Mouse (Mus musculus) forebrain, embryonic 14.5 days (tissue): ENCODE measurements around the gene Ifitm10. TPM values are rescaled to one million over a fixed set of nuclear protein-coding genes. Genes with fewer than 3 reads are reported as not detected.

ENCODE experiments used
- ATAC-seq: fragments of 200-750 bp; cut with Nextera tagmentation; 2 replicates; pipeline ENCODE4 v1.8.0; 2017; ENCODE audit warnings: mild to moderate bottlenecking, moderate library complexity
- DNase-seq: peaks from one replicate; pipeline ENCODE4 v3.0.0-alpha.2; 2015; ENCODE audit warnings: low spot score
- H3K27ac ChIP-seq: fragments of 300-500 bp; sonication (generic); 2 replicates; pipeline ENCODE4 v1.5.1; 2014; ENCODE audit warnings: low read depth, mild to moderate bottlenecking, control low read depth, low read length, moderate library complexity
- H3K27me3 ChIP-seq: fragments of 300-500 bp; sonication (generic); replicated peaks from 2 replicates; pipeline ENCODE4 v1.6.1; 2014; ENCODE audit warnings: low read length, control low read depth, mixed read lengths; ENCODE audit not compliant: control insufficient read depth, insufficient read depth
- H3K36me3 ChIP-seq: fragments of 300-500 bp; sonication (generic); 2 replicates; pipeline ENCODE4 v1.6.1; 2014; ENCODE audit warnings: low read length, control low read depth; ENCODE audit not compliant: control insufficient read depth, insufficient read depth
- H3K4me1 ChIP-seq: fragments of 300-500 bp; sonication (generic); 2 replicates; pipeline ENCODE4 v1.6.1; 2014; ENCODE audit warnings: antibody characterized with exemption, low read length, control low read depth; ENCODE audit not compliant: control insufficient read depth, insufficient read depth
- H3K4me2 ChIP-seq: fragments of 300-500 bp; sonication (generic); 2 replicates; pipeline ENCODE4 v1.6.1; 2014; ENCODE audit warnings: mild to moderate bottlenecking, control low read depth, low read length
- H3K4me3 ChIP-seq: fragments of 300-500 bp; sonication (generic); 2 replicates; pipeline ENCODE4 v1.5.1; 2014; ENCODE audit warnings: low read depth, low read length, control low read depth
- H3K9ac ChIP-seq: fragments of 300-500 bp; sonication (generic); 2 replicates; pipeline ENCODE4 v1.6.1; 2014; ENCODE audit warnings: mild to moderate bottlenecking, low read length, control low read depth, moderate library complexity
- H3K9me3 ChIP-seq: fragments of 300-500 bp; sonication (generic); replicated peaks from 2 replicates; pipeline ENCODE4 v1.6.1; 2016; ENCODE audit warnings: low read length, control low read depth, mixed read lengths; ENCODE audit not compliant: control insufficient read depth
- WGBS: fragments of 180-500 bp; shearing (Covaris S2); extraction: QIAGEN DNeasy Blood & Tissue Kit; methylation state at CpG from one replicate; pipeline ENCODE4 v1.1.7; 2014; 5-methylcytosine and 5-hydroxymethylcytosine counted together
- polyA plus RNA-seq: library from polyadenylated mRNA; unstranded; fragments of >200 nt; fragmentation: Nextera tagmentation; extraction: Ambion mirVana; gene quantifications from 2 replicates; pipeline ENCODE4 v1.2.1, GENCODE M21; 2014

The Ifitm10 gene
- polyA plus RNA-seq, 1 experiment from 2014 or later, result 1.9 TPM

DNA sequence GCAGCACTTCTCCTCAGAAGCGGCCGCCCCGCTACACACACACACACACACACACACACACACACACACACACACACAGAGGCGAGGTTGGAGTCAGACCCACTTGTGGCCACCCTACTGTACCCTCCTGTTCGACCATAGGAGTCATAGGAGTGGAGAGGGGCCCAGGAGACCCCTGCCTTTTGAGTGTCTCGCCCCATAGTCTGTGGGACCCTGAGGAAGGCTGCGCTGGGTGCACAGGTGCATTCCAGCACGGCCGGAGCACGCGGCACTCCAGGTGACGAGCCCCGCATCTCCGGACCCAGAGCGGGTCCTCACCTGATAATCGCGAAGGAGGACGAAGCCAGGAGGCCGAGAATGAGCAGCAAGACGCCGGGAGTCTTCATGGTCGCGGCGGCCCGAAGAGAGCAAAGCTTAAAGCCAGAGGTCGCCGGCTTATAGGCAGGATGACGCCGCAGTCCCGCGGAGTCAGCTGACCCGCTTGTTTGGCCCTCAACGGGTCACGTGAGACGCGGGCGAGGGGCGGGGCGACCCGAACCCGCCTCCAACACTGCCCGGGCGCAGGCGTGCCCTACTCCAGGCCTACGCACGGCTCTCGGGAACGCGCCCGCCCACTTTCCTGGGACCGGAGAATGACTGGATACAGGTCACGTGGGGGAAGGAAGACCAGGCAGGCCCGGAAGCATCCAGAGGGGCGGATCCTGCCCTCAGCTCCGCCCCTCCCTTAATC is 14.0 kb upstream of the Ifitm10 start, which contains the start of gene Ctsd:
Gene Ctsd, minus strand, starts transcription at position 620 of the 730 bp plus-strand sequence.
- WGBS, result under 1% methylated on average over 47 of the region's 55 CpGs
- ATAC-seq, result peak; percentile 98
- DNase-seq, result peak; percentile 98
- H3K36me3 ChIP-seq, result peaks cover 28% of the 10 kb centered on the region
- H3K4me3 ChIP-seq, result peak within 1 kb of the TSS; percentile 81
- no peaks in the 10 kb centered on the region for H3K27me3 ChIP-seq
- H3K9ac ChIP-seq, result peak within 1 kb of the TSS; percentile 90
- peak within 1 kb of the TSS; percentile 83 for H3K4me2 ChIP-seq
- H3K4me1 ChIP-seq, result peaks cover 13% of the 10 kb centered on the region
- no peaks in the 10 kb centered on the region for H3K9me3 ChIP-seq
- peak within 1 kb of the TSS; percentile 58; the same call in 1 of the 2 replicates for H3K27ac ChIP-seq

DNA sequence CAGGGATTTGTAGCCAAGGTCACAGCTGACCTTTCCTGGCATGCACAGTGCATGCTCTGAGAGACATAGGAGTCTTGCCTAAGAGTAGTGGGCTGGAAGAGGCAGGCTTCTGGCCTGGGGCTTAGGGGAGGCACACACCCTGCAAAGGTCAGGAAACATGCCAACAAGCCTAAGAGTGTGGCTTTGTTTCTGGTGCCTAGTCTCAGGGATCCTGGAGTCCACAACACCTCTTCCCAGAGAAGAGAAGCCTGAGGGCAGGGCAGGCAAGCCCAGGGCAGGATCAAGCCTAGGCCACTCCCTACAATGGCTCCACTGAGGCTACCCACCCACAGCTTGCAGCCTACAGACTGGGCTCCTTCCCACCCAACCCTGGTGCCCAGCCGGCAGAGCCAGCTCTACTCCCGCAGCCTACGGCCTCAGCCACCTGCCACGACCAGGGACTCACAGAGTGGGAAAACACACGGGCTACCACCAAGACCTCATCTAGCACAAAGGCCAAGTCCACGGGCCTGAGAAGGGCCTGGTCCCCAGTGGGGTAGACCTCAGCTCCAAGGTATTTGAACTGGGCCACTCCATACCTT is 13.2 kb upstream of the Ifitm10 start:
- DNase-seq, result no peak
- Histone ChIP-seq H3K9me3 (no peaks in the 10 kb centered on the region), H3K4me2 (peak overlapping the region; percentile 83), H3K27me3 (no peaks in the 10 kb centered on the region), H3K27ac (0 out of 2 replicates have a peak overlapping the region, but pooled peaks have one; percentile 15), H3K36me3 (peaks cover 37% of the 10 kb centered on the region), H3K4me3 (peak overlapping the region; percentile 81), H3K4me1 (peaks cover 13% of the 10 kb centered on the region), H3K9ac (peak overlapping the region; percentile 90)
- no peak for ATAC-seq
- WGBS, result 63% methylated on average over 6 of the region's 6 CpGs

DNA sequence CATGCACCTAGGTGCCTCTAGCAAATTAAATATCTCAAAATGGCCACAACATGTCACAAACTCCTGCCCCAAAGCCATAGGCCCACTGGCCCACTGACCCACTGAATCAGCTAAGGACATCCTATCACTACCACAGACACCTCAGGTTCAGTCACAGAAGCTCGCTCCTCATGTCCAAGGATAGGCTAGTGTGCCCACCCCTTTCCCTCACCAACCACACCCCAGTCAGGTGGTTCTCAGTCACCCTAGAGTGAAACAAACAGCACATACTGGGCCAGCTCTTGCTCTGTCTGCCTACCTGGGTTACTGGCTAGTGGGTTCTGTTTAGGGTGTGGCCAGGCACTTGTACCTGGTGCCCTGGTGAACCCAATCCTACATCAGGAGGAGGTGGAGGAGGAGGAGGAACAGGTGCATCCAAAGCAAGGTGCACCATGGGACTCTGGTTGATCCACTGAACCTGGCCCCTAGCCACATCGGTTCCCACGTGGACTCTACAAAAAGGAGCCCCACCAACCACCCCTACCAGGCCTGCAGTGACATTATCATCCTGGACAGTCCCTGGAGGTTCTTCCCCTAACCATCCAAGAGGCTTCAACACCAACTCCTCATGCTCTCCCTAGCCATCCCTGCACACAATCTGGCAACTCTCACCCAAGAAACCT is 12.3 kb upstream of the Ifitm10 start:
- Histone ChIP-seq H3K27me3 (no peaks in the 10 kb centered on the region), H3K36me3 (peaks cover 45% of the 10 kb centered on the region), H3K4me1 (peaks cover 13% of the 10 kb centered on the region), H3K4me3 (no peak overlapping the region), H3K27ac (no peak overlapping the region), H3K4me2 (peak overlapping the region; percentile 83), H3K9me3 (no peaks in the 10 kb centered on the region), H3K9ac (peak overlapping the region; percentile 90; the same call in 1 of the 2 replicates)
- ATAC-seq, result no peak
- WGBS, result 92% methylated on average over 3 of the region's 3 CpGs
- no peak for DNase-seq

DNA sequence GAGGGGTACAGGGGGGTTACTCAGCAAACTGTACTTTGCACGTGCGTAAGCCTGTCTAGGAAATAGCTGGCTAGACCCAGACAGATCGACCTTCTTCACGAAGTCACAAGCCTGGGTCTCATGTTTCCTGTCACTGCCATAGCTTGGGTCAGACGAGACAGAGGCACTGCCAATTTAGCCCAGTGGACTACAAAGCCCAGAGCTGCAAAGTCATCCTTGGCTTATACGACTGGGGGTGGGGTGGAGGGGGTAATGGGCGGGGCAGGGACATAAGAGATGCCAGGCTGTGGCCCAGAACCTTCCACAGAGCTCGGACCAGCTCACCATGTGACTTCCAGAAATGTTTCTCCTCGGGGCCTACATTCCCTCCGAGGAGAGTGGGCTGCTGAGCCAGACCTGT is 10.8 kb upstream of the Ifitm10 start:
- H3K27me3 ChIP-seq, result no peaks in the 10 kb centered on the region
- H3K27ac ChIP-seq, result no peak overlapping the region
- ATAC-seq (no peak), DNase-seq (no peak)
- H3K36me3 ChIP-seq, result peaks cover 61% of the 10 kb centered on the region
- H3K4me2 ChIP-seq, result no peak overlapping the region
- peaks cover 13% of the 10 kb centered on the region for H3K4me1 ChIP-seq
- no peak overlapping the region for H3K4me3 ChIP-seq
- H3K9me3 ChIP-seq, result no peaks in the 10 kb centered on the region
- WGBS, result 87% methylated on average over 10 of the region's 10 CpGs
- H3K9ac ChIP-seq, result no peak overlapping the region

DNA sequence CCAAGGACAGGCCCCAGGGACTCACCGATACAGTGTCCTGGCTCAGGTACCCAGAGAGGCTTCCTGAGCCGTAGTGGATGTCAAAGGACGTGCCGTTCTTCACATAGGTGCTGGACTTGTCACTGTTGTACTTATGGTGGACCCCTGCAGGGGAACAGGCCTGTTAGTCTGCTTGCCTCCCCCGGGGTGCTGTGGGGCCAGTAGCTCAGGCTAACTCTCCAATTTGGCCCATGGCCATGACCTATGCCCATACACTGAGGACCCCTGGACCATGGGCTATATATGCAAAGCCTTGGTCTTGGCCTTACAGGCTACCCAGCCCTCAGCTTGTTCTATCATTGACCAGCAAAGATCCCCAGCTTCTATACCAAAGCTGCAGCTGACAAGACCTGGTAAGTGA is 9.0 kb upstream of the Ifitm10 start, which contains the start of gene Gm49369:
Gene Gm49369, minus strand, starts transcription at position 101 of the 400 bp plus-strand sequence.
- H3K9me3 ChIP-seq, result no peaks in the 10 kb centered on the region
- H3K4me3 ChIP-seq, result no peak within 1 kb of the TSS
- DNase-seq (no peak), ATAC-seq (no peak)
- no peak within 1 kb of the TSS for H3K9ac ChIP-seq
- H3K4me2 ChIP-seq, result no peak within 1 kb of the TSS
- H3K27ac ChIP-seq, result no peak within 1 kb of the TSS
- no peaks in the 10 kb centered on the region for H3K27me3 ChIP-seq
- peaks cover 78% of the 10 kb centered on the region for H3K36me3 ChIP-seq
- peaks cover 10% of the 10 kb centered on the region for H3K4me1 ChIP-seq
- WGBS, result 96% methylated on average over 5 of the region's 5 CpGs

DNA sequence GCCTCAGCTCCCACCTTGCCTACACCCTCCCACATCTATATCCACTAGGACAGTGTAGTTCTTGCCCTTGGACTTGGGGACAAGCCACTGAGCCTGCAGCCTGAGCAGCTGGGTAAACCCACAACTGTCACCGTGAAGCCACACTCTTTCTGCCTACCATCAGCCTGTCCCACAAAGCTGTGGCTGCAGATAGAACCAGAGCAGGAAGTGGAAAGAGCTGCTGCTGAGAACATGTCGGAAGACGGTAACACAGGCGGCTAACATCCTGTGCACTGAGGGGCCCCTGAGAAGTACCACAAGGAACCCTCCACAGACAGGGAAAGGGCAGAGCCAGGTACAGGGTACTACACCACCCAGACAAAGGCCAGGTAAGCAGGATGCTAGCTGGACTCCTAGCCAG is 7.6 kb upstream of the Ifitm10 start:
- WGBS, result 96% methylated on average over 4 of the region's 4 CpGs
- no peaks in the 10 kb centered on the region for H3K27me3 ChIP-seq
- no peak overlapping the region for H3K4me2 ChIP-seq
- DNase-seq (no peak), ATAC-seq (no peak)
- peaks cover 89% of the 10 kb centered on the region for H3K36me3 ChIP-seq
- H3K4me3 ChIP-seq, result no peak overlapping the region
- no peaks in the 10 kb centered on the region for H3K9me3 ChIP-seq
- H3K4me1 ChIP-seq, result peaks cover under 1% of the 10 kb centered on the region; the same call in 1 of the 2 replicates
- H3K9ac ChIP-seq, result no peak overlapping the region
- H3K27ac ChIP-seq, result no peak overlapping the region

DNA sequence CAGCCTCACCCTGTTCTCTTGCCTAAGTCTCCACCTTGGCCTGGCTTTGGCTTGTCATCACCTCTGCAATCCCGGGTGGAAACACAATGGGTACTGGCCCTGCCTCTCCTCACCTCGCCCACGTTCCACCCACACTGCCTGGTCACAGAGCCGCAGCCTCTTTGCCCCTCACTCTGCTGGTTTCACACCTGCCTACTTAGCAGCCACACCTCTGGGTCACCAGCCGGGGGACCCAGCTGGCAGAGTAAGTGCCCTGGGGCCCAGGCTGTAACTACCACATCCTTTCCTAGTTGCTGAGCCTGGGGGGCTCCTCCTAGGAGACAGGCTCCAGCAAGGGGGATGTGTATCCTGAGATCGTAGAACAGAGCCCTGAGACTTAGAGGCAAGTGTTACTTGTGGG is 5.6 kb upstream of the Ifitm10 start:
- Histone ChIP-seq H3K27me3 (no peaks in the 10 kb centered on the region), H3K4me1 (no peaks in the 10 kb centered on the region), H3K4me2 (no peak overlapping the region), H3K9ac (no peak overlapping the region), H3K27ac (no peak overlapping the region), H3K36me3 (peaks cover 84% of the 10 kb centered on the region), H3K4me3 (no peak overlapping the region), H3K9me3 (no peaks in the 10 kb centered on the region)
- ATAC-seq, result no peak
- no peak for DNase-seq
- WGBS, result 91% methylated on average over 6 of the region's 6 CpGs

DNA sequence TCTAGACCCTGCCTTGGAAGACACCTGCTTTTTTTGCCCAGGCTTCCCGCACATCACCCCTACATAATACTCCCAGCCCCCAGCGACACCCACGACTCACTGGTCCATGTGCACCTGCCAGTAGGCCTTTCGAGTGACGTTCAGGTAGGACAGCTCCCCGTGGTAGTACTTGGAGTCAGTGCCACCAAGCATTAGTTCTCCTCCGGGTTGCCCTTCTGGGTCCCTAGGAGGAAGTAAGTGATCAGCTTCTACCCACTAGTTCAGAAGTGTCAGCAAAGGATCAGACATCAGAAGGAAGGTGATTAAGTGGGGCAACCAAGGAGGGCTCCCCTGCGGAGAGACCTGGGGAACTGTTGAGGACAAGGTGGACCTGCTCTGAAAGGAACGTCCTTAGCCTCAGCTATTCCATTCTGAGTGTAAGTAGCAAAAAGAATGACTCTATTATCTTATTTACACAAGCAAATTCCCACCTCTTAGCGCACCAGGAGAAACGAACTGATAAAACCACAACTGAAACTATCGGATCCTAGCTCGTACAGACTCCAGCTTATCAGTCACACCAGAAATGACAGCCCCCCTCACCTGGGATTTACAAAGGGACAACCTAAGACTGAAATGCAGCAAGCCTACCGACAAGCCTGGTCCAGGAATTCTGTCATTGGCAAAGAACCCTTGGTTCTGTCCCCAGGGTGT is 3.8 kb upstream of the Ifitm10 start:
- peaks cover 8% of the 10 kb centered on the region; the same call in 1 of the 2 replicates for H3K27me3 ChIP-seq
- H3K4me1 ChIP-seq, result no peaks in the 10 kb centered on the region
- H3K4me3 ChIP-seq, result no peak overlapping the region
- DNase-seq (no peak), ATAC-seq (no peak)
- no peak overlapping the region for H3K4me2 ChIP-seq
- H3K27ac ChIP-seq, result no peak overlapping the region
- 91% methylated on average over 14 of the region's 14 CpGs for WGBS
- no peak overlapping the region for H3K9ac ChIP-seq
- no peaks in the 10 kb centered on the region for H3K9me3 ChIP-seq
- H3K36me3 ChIP-seq, result peaks cover 66% of the 10 kb centered on the region
